Mouse (Mus musculus): ENCODE results near the gene Mcrip2. TPM values are rescaled to one million over a fixed set of nuclear protein-coding genes. Genes with fewer than 3 reads are reported as not detected.

The Mcrip2 gene
- total and polyA plus RNA-seq, 2 experiments from 2014 or later = 202 to 357 TPM

- TF ChIP-seq CTCF (IDR thresholded peaks at IDR 0.05; ENCODE audit: low read depth) (no peak), EP300 (IDR thresholded peaks at IDR 0.05; ENCODE audit: low read depth) (no peak)
- under 1% methylated on average over 38 of the region's 38 CpGs for WGBS
- H3K4me3 ChIP-seq (ENCODE audit: low read depth, low read length) = peak overlapping the region; percentile 80
- peaks cover 12% of the 10 kb centered on the region; the same call in 1 of the 2 replicates for H3K4me1 ChIP-seq (ENCODE audit: control insufficient read depth, insufficient read depth)
- H3K9me3 ChIP-seq (replicated peaks; ENCODE audit: control insufficient read depth, low read length) = no peaks in the 10 kb centered on the region
- H3K9ac ChIP-seq (replicated peaks; ENCODE audit: low read depth, low read length) = peak overlapping the region; percentile 84
- DNase-seq (ENCODE audit: low spot score) = no peak
- peak overlapping the region; percentile 93 for H3K27ac ChIP-seq (ENCODE audit: low read depth)
- H3K36me3 ChIP-seq (replicated peaks; ENCODE audit: control insufficient read depth, insufficient read depth, low read length) = peaks cover 43% of the 10 kb centered on the region
- no peaks in the 10 kb centered on the region for H3K27me3 ChIP-seq (ENCODE audit: control insufficient read depth, insufficient read depth, low read length)
- peak overlapping the region; percentile 93 for H3K4me2 ChIP-seq (ENCODE audit: low read depth, low read length)
- ATAC-seq (ENCODE audit: insufficient read depth, low read depth) = peak; percentile 37; the same call in 1 of the 2 replicates
Observed at GRCm38 (mm10) chr17:25843636-25844395, 24.7 kb downstream of the Mcrip2 start.

- no peak for ATAC-seq (ENCODE audit: insufficient read depth, low read depth)
- peak overlapping the region; percentile 93 for H3K4me2 ChIP-seq (ENCODE audit: low read depth, low read length)
- H3K27me3 ChIP-seq (ENCODE audit: control insufficient read depth, insufficient read depth, low read length) = no peaks in the 10 kb centered on the region
- 85% methylated on average over 4 of the region's 4 CpGs for WGBS
- H3K9me3 ChIP-seq (replicated peaks; ENCODE audit: control insufficient read depth, low read length) = no peaks in the 10 kb centered on the region
- peaks cover 49% of the 10 kb centered on the region for H3K36me3 ChIP-seq (replicated peaks; ENCODE audit: control insufficient read depth, insufficient read depth, low read length)
- H3K4me3 ChIP-seq (ENCODE audit: low read depth, low read length) = peak overlapping the region; percentile 80
- H3K4me1 ChIP-seq (ENCODE audit: control insufficient read depth, insufficient read depth) = peaks cover 12% of the 10 kb centered on the region; the same call in 1 of the 2 replicates
- H3K9ac ChIP-seq (replicated peaks; ENCODE audit: low read depth, low read length) = peak overlapping the region; percentile 84
- no peak for DNase-seq (ENCODE audit: low spot score)
- TF ChIP-seq EP300 (IDR thresholded peaks at IDR 0.05; ENCODE audit: low read depth) (no peak), CTCF (IDR thresholded peaks at IDR 0.05; ENCODE audit: low read depth) (no peak)
- H3K27ac ChIP-seq (ENCODE audit: low read depth) = peak overlapping the region; percentile 93; the same call in 1 of the 2 replicates
Observed at GRCm38 (mm10) chr17:25843122-25843521, 25.4 kb downstream of the Mcrip2 start.

GRCm38 (mm10) chr17:25842509-25842908 is 26.1 kb downstream of the Mcrip2 start:
- H3K36me3 ChIP-seq (replicated peaks; ENCODE audit: control insufficient read depth, insufficient read depth, low read length) = peaks cover 48% of the 10 kb centered on the region
- H3K9ac ChIP-seq (replicated peaks; ENCODE audit: low read depth, low read length) = no peak overlapping the region
- H3K4me1 ChIP-seq (ENCODE audit: control insufficient read depth, insufficient read depth) = peaks cover 13% of the 10 kb centered on the region; the same call in 1 of the 2 replicates

GRCm38 (mm10) chr17:25841117-25841880 is 27.3 kb downstream of the Mcrip2 start, which contains the start of gene Gm20683:
Gene Gm20683 (minus strand): TSS chr17:25841763.
- Histone ChIP-seq H3K36me3 (replicated peaks; ENCODE audit: control insufficient read depth, insufficient read depth, low read length) (peaks cover 48% of the 10 kb centered on the region), H3K4me3 (ENCODE audit: low read depth, low read length) (no peak within 1 kb of the TSS), H3K27ac (ENCODE audit: low read depth) (no peak within 1 kb of the TSS), H3K4me2 (ENCODE audit: low read depth, low read length) (no peak within 1 kb of the TSS), H3K9ac (replicated peaks; ENCODE audit: low read depth, low read length) (no peak within 1 kb of the TSS), H3K4me1 (ENCODE audit: control insufficient read depth, insufficient read depth) (peaks cover 25% of the 10 kb centered on the region), H3K9me3 (replicated peaks; ENCODE audit: control insufficient read depth, low read length) (no peaks in the 10 kb centered on the region), H3K27me3 (ENCODE audit: control insufficient read depth, insufficient read depth, low read length) (no peaks in the 10 kb centered on the region)
- DNase-seq (ENCODE audit: low spot score) = no peak
- WGBS = 91% methylated on average over 22 of the region's 22 CpGs
- ATAC-seq (ENCODE audit: insufficient read depth, low read depth) = no peak
- TF ChIP-seq CTCF (IDR thresholded peaks at IDR 0.05; ENCODE audit: low read depth) (no peak), EP300 (IDR thresholded peaks at IDR 0.05; ENCODE audit: low read depth) (no peak)

More at GRCm38 (mm10) chr17:25842509-25842908, 26.1 kb downstream of the Mcrip2 start:
- 84% methylated on average over 3 of the region's 3 CpGs for WGBS
- DNase-seq (ENCODE audit: low spot score) = no peak
- no peaks in the 10 kb centered on the region for H3K9me3 ChIP-seq (replicated peaks; ENCODE audit: control insufficient read depth, low read length)
- no peak overlapping the region for H3K27ac ChIP-seq (ENCODE audit: low read depth)
- no peak for ATAC-seq (ENCODE audit: insufficient read depth, low read depth)
- H3K4me2 ChIP-seq (ENCODE audit: low read depth, low read length) = no peak overlapping the region
- H3K4me3 ChIP-seq (ENCODE audit: low read depth, low read length) = no peak overlapping the region
- no peak for TF ChIP-seq EP300 (IDR thresholded peaks at IDR 0.05; ENCODE audit: low read depth)
- TF ChIP-seq CTCF (IDR thresholded peaks at IDR 0.05; ENCODE audit: low read depth) = no peak
- H3K27me3 ChIP-seq (ENCODE audit: control insufficient read depth, insufficient read depth, low read length) = no peaks in the 10 kb centered on the region

GRCm38 (mm10) chr17:25840519-25840918 is 28.0 kb downstream of the Mcrip2 start:
- H3K27me3 ChIP-seq (ENCODE audit: control insufficient read depth, insufficient read depth, low read length) = no peaks in the 10 kb centered on the region

More at GRCm38 (mm10) chr17:25840519-25840918, 28.0 kb downstream of the Mcrip2 start:
- Histone ChIP-seq H3K9me3 (replicated peaks; ENCODE audit: control insufficient read depth, low read length) (no peaks in the 10 kb centered on the region), H3K4me1 (ENCODE audit: control insufficient read depth, insufficient read depth) (peaks cover 30% of the 10 kb centered on the region), H3K4me2 (ENCODE audit: low read depth, low read length) (no peak overlapping the region), H3K4me3 (ENCODE audit: low read depth, low read length) (no peak overlapping the region), H3K9ac (replicated peaks; ENCODE audit: low read depth, low read length) (no peak overlapping the region), H3K27ac (ENCODE audit: low read depth) (no peak overlapping the region), H3K36me3 (replicated peaks; ENCODE audit: control insufficient read depth, insufficient read depth, low read length) (peaks cover 48% of the 10 kb centered on the region)
- TF ChIP-seq EP300 (IDR thresholded peaks at IDR 0.05; ENCODE audit: low read depth) (no peak), CTCF (IDR thresholded peaks at IDR 0.05; ENCODE audit: low read depth) (no peak)
- no peak for ATAC-seq (ENCODE audit: insufficient read depth, low read depth)
- no peak for DNase-seq (ENCODE audit: low spot score)
- 89% methylated on average over 6 of the region's 6 CpGs for WGBS

All from heart, postnatal 0 days (tissue).